Mouse (Mus musculus) cerebellum, adult 2 months (tissue): ENCODE results near the gene Arntl.

Source experiments
- CTCF ChIP-seq: fragments of 200-500 bp; IDR thresholded peaks from 2 replicates; pipeline ENCODE4 v1.5.1; 2011; ENCODE audit warnings: low read depth, mild to moderate bottlenecking, control low read depth, low read length, moderate library complexity, borderline replicate concordance; ENCODE audit not compliant: insufficient read depth
- POLR2A ChIP-seq: fragments of 200-500 bp; IDR thresholded peaks from 2 replicates; pipeline ENCODE4 v1.6.1; 2011; ENCODE audit warnings: low read length, control low read depth, borderline replicate concordance; ENCODE audit not compliant: insufficient read depth

DNA sequence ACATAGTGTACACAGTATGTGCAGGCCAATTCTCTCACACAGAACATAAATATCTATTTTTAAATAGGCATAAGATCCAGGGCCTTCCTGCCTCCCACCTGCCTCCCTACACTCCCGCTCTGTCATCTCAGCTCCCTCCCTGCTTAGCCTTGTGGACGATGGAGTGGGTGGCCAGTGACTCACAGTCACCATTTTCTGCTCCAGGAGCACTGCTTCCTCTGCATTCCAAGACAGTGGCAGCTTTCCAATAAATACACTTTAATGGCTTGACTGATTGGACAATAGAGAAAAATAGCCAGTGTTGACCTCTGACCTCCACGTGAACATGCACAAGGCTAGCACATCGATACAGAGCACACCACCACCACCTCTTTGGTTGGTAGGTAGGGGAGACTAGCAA lies 42.5 kb upstream of the Arntl start:
- TF ChIP-seq POLR2A (no peak), CTCF (no peak)
